Comparison of ENCODE assay signal across 11 mouse cellular contexts in the genomic region with DNA sequence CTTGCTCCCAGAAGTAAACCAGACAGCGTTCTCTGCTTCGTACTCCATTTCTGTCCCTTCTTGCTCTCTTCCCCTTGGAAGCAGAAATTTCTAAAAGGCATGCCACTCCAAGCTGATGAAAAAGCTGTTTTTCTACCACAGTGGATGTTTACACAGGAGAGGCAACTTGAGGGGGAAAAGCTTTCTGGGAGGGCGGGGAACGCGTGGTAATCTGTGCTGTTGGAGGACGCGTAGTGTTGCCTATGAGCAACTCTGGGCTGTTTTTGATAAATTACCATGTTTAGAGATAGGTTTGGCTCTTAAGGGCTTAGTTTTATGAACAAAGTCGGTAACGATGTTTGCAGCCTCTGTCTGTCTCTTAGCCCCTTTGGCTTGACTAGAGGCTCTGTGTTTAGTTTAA. TPM values are rescaled to one million over a fixed set of nuclear protein-coding genes. Genes with fewer than 3 reads are reported as not detected.
A peak's percentile ranks its signal among the peaks of the same experiment; 100 is the strongest.
DNase-seq lines count a peak whose midpoint lies in the region; ATAC-seq lines count a peak whose summit lies in the region.
"Had no signal": no experiment of that assay in that cellular context is flagged by ENCODE, and none has a peak within 500 bp of the region (broad histone marks: within the 10 kb centered on the region; RNA-seq: fewer than 3 reads in every experiment).

No protein-coding gene starts in this region.

- ATAC-seq in heart, embryonic 11.5 days (replicated peaks; ENCODE audit: insufficient number of reproducible peaks, low FRiP score, low TSS enrichment): no peak
- ATAC-seq in lung, embryonic 16.5 days (ENCODE audit: low read depth): no peak
- ATAC-seq in limb, embryonic 13.5 days (ENCODE audit: low FRiP score, low read depth): no peak
- no peak for ATAC-seq in stomach, embryonic 14.5 days (ENCODE audit: insufficient number of reproducible peaks, insufficient read depth, low FRiP score, low read depth)

- H3K4me1 ChIP-seq in heart, embryonic 11.5 days (ENCODE audit: control insufficient read depth, insufficient read depth, low read length): peaks cover 39% of the 10 kb centered on the region
- H3K4me1 ChIP-seq in lung, embryonic 16.5 days (replicated peaks; ENCODE audit: control insufficient read depth, insufficient read depth, low read length): peaks cover 23% of the 10 kb centered on the region
- peaks cover 88% of the 10 kb centered on the region for H3K4me1 ChIP-seq in limb, embryonic 13.5 days
- peaks cover 57% of the 10 kb centered on the region for H3K4me1 ChIP-seq in stomach, embryonic 14.5 days (ENCODE audit: control insufficient read depth, insufficient read depth, low read length)

- no peak overlapping the region for H3K9ac ChIP-seq in heart, embryonic 11.5 days (ENCODE audit: low read depth, low read length)
- no peak overlapping the region for H3K9ac ChIP-seq in lung, embryonic 16.5 days (ENCODE audit: low read length)
- peak overlapping the region; percentile 35; the same call in 1 of the 2 replicates for H3K9ac ChIP-seq in limb, embryonic 13.5 days
- no peak overlapping the region for H3K9ac ChIP-seq in stomach, embryonic 14.5 days (replicated peaks; ENCODE audit: low read depth, low read length)

- H3K9me3 ChIP-seq in heart, embryonic 11.5 days (replicated peaks; ENCODE audit: control insufficient read depth, low read length): no peaks in the 10 kb centered on the region
- H3K9me3 ChIP-seq in lung, embryonic 16.5 days (ENCODE audit: control insufficient read depth, low read length): no peaks in the 10 kb centered on the region
- no peaks in the 10 kb centered on the region for H3K9me3 ChIP-seq in limb, embryonic 13.5 days
- no peaks in the 10 kb centered on the region for H3K9me3 ChIP-seq in stomach, embryonic 14.5 days (ENCODE audit: control insufficient read depth, low read depth, low read length)

- 44% methylated on average over 9 of the region's 9 CpGs for WGBS in heart, embryonic 11.5 days (ENCODE audit: insufficient replicate concordance)
- 30% methylated on average over 9 of the region's 9 CpGs for WGBS in lung, embryonic 16.5 days
- 35% methylated on average over 9 of the region's 9 CpGs for WGBS in limb, embryonic 13.5 days
- WGBS in stomach, embryonic 14.5 days: 12% methylated on average over 9 of the region's 9 CpGs

- 0 out of 2 replicates have a peak overlapping the region, but pooled peaks have one; percentile 7 for H3K4me2 ChIP-seq in heart, embryonic 11.5 days
- H3K4me2 ChIP-seq in lung, embryonic 16.5 days (ENCODE audit: low read depth, low read length): peak overlapping the region; percentile 28; the same call in 1 of the 2 replicates
- H3K4me2 ChIP-seq in limb, embryonic 13.5 days (replicated peaks): peak overlapping the region; percentile 34
- peak overlapping the region; percentile 28 for H3K4me2 ChIP-seq in stomach, embryonic 14.5 days (replicated peaks; ENCODE audit: low read depth, low read length)

- no peak for DNase-seq in heart, postnatal 25 days (ENCODE audit: low spot score)
- no peak for DNase-seq in lung, postnatal 14 days
- no peak for DNase-seq in left cerebral cortex, adult 9 months (ENCODE audit: low spot score in 2 of 2)
- DNase-seq in testis, postnatal 10 days (ENCODE audit: low spot score): no peak
- DNase-seq: adrenal gland, postnatal 36 days had no signal

- no peaks in the 10 kb centered on the region for H3K27me3 ChIP-seq in heart, embryonic 11.5 days (ENCODE audit: control insufficient read depth, insufficient read depth, low read length)
- H3K27me3 ChIP-seq in lung, embryonic 16.5 days (ENCODE audit: control insufficient read depth, insufficient read depth, low read depth, low read length): no peaks in the 10 kb centered on the region
- no peaks in the 10 kb centered on the region for H3K27me3 ChIP-seq in limb, embryonic 13.5 days
- H3K27me3 ChIP-seq in stomach, embryonic 14.5 days (ENCODE audit: control insufficient read depth, insufficient read depth, low read length): no peaks in the 10 kb centered on the region

- no peak overlapping the region for H3K27ac ChIP-seq in heart, embryonic 11.5 days (ENCODE audit: low read depth, low read length)
- no peak overlapping the region for H3K27ac ChIP-seq in lung, embryonic 16.5 days (ENCODE audit: low read length)
- no peak overlapping the region for H3K27ac ChIP-seq in limb, embryonic 13.5 days
- H3K27ac ChIP-seq in stomach, embryonic 14.5 days (ENCODE audit: low read length): peak overlapping the region; percentile 58; the same call in 1 of the 2 replicates

- intact Hi-C loops in heart, postnatal 25 days (cut with DNase I): no loop called here

- no peaks in the 10 kb centered on the region for H3K36me3 ChIP-seq in heart, embryonic 11.5 days (ENCODE audit: control insufficient read depth, insufficient read depth, low read length)
- H3K36me3 ChIP-seq in lung, embryonic 16.5 days (ENCODE audit: control insufficient read depth, insufficient read depth, low read length): no peaks in the 10 kb centered on the region
- peaks cover 12% of the 10 kb centered on the region for H3K36me3 ChIP-seq in limb, embryonic 13.5 days
- H3K36me3 ChIP-seq in stomach, embryonic 14.5 days (ENCODE audit: control insufficient read depth, insufficient read depth, low read length): no peaks in the 10 kb centered on the region

- no peak overlapping the region for H3K4me3 ChIP-seq in heart, embryonic 11.5 days (ENCODE audit: low read depth, low read length)
- no peak overlapping the region for H3K4me3 ChIP-seq in lung, embryonic 16.5 days (ENCODE audit: low read length)
- no peak overlapping the region for H3K4me3 ChIP-seq in limb, embryonic 13.5 days
- H3K4me3 ChIP-seq in stomach, embryonic 14.5 days (ENCODE audit: low read depth, low read length): no peak overlapping the region

RNA-seq across cellular contexts. Expression of a gene that starts 17.4 kb away (rescaled TPM):
- polyA plus RNA-seq in heart, embryonic 11.5 days (2014; fragmentation: Nextera tagmentation; extraction: Ambion mirVana): 19.1 and 21.7 TPM in 2 replicates
- 1 to 10 TPM; 4.2 to 4.7 TPM for total RNA-seq in heart, postnatal 25 days (2021)
- 13.0 and 15.3 TPM in 2 replicates for polyA plus RNA-seq in lung, embryonic 16.5 days (2015; fragmentation: Nextera tagmentation; extraction: Ambion mirVana)
- 76.6 and 82.3 TPM in 2 replicates for polyA plus RNA-seq in limb, embryonic 13.5 days (2015; fragmentation: Nextera tagmentation; extraction: Ambion mirVana)
- polyA plus RNA-seq in stomach, embryonic 14.5 days (2014; fragmentation: Nextera tagmentation; extraction: Ambion mirVana): 40.0 and 40.8 TPM in 2 replicates

RNA-seq across cellular contexts. Expression of a gene that starts 20.4 kb away (rescaled TPM):
- not detected in 2 replicates for polyA plus RNA-seq in heart, embryonic 11.5 days (2014; fragmentation: Nextera tagmentation; extraction: Ambion mirVana)
- total RNA-seq in heart, postnatal 25 days (2021): not detected
- not detected in 2 replicates for polyA plus RNA-seq in lung, embryonic 16.5 days (2015; fragmentation: Nextera tagmentation; extraction: Ambion mirVana)
- polyA plus RNA-seq in limb, embryonic 13.5 days (2015; fragmentation: Nextera tagmentation; extraction: Ambion mirVana): not detected in 2 replicates
- polyA plus RNA-seq in stomach, embryonic 14.5 days (2014; fragmentation: Nextera tagmentation; extraction: Ambion mirVana): not detected in 2 replicates
- total RNA-seq: adrenal gland, postnatal 36 days; megakaryocyte progenitor cell, adult 5-6 weeks had no signal
- polyA plus RNA-seq: testis, adult 2 months had no signal
